Mouse (Mus musculus) ES-E14 (cell line): ENCODE data around the gene Terb2.

ENCODE experiments used
- CHD2 ChIP-seq: IDR thresholded peaks from 2 replicates; pipeline ENCODE4 v1.6.1; 2014; ENCODE audit warnings: mild to moderate bottlenecking, low read depth, low read length, inconsistent platforms
- HCFC1 ChIP-seq: IDR thresholded peaks from 2 replicates; pipeline ENCODE4 v1.6.1; 2012; ENCODE audit warnings: low read length, inconsistent platforms, borderline replicate concordance; ENCODE audit not compliant: insufficient read depth
- MAFK ChIP-seq: IDR thresholded peaks from 2 replicates; pipeline ENCODE4 v1.6.1; 2014; ENCODE audit warnings: mild to moderate bottlenecking, low read depth, low read length, inconsistent platforms; ENCODE audit not compliant: insufficient read depth
- ZNF384 ChIP-seq: IDR thresholded peaks from 2 replicates; pipeline ENCODE4 v1.6.1; 2012; ENCODE audit warnings: low read depth, low read length, inconsistent platforms

- TF ChIP-seq CHD2 (no peak), HCFC1 (no peak), ZNF384 (no peak), MAFK (no peak)
These were observed 39.4 kb upstream of the Terb2 start for GRCm38 (mm10) chr2:122146687-122147086.
